Mouse (Mus musculus): ENCODE data around the gene Zfp462. TPM values are rescaled to one million over a fixed set of nuclear protein-coding genes. Genes with fewer than 3 reads are reported as not detected.
A peak's percentile ranks its signal among the peaks of the same experiment; 100 is the strongest.

Zfp462 gene
- polyA plus RNA-seq, 1 experiment from 2014 or later, result 21.0 TPM

- Histone ChIP-seq H3K27ac (replicated peaks) (no peak overlapping the region), H3K36me3 (peaks cover 30% of the 10 kb centered on the region), H3K4me2 (replicated peaks) (no peak overlapping the region), H3K9me3 (no peaks in the 10 kb centered on the region), H3K4me3 (no peak overlapping the region), H3K4me1 (0 out of 2 replicates have a peak, but pooled peaks cover 10% of the 10 kb centered on the region), H3K27me3 (no peaks in the 10 kb centered on the region), H3K9ac (replicated peaks) (no peak overlapping the region)
- WGBS, result 91% methylated on average over 6 of the region's 6 CpGs
- ATAC-seq (replicated peaks), result no peak
Measured at GRCm38 (mm10) chr4:55033452-55033851, 88.6 kb downstream of the Zfp462 start.

GRCm38 (mm10) chr4:55038139-55038538 is 93.3 kb downstream of the Zfp462 start:
- H3K9me3 ChIP-seq, result no peaks in the 10 kb centered on the region
- H3K36me3 ChIP-seq, result peaks cover 33% of the 10 kb centered on the region
- WGBS, result 97% methylated on average over 6 of the region's 6 CpGs
- peaks cover 20% of the 10 kb centered on the region for H3K4me1 ChIP-seq
- no peak for ATAC-seq (replicated peaks)
- no peak overlapping the region for H3K4me2 ChIP-seq (replicated peaks)
- no peak overlapping the region for H3K27ac ChIP-seq (replicated peaks)
- H3K27me3 ChIP-seq, result no peaks in the 10 kb centered on the region
- H3K4me3 ChIP-seq, result no peak overlapping the region
- H3K9ac ChIP-seq (replicated peaks), result no peak overlapping the region

GRCm38 (mm10) chr4:55040258-55040964 is 95.6 kb downstream of the Zfp462 start:
- no peak for ATAC-seq (replicated peaks)
- H3K4me3 ChIP-seq, result no peak overlapping the region
- peaks cover 30% of the 10 kb centered on the region for H3K36me3 ChIP-seq
- H3K27ac ChIP-seq (replicated peaks), result peak overlapping the region; percentile 12; the same call in 1 of the 2 replicates
- no peaks in the 10 kb centered on the region for H3K9me3 ChIP-seq
- H3K4me2 ChIP-seq (replicated peaks), result no peak overlapping the region
- H3K9ac ChIP-seq (replicated peaks), result no peak overlapping the region
- 54% methylated on average over 8 of the region's 8 CpGs for WGBS
- no peaks in the 10 kb centered on the region for H3K27me3 ChIP-seq
- H3K4me1 ChIP-seq, result peaks cover 15% of the 10 kb centered on the region

- 79% methylated on average over 6 of the region's 6 CpGs for WGBS
- H3K4me3 ChIP-seq, result no peak overlapping the region
- 0 out of 2 replicates have a peak overlapping the region, but pooled peaks have one; percentile 12 for H3K27ac ChIP-seq (replicated peaks)
- H3K9me3 ChIP-seq, result no peaks in the 10 kb centered on the region
- H3K9ac ChIP-seq (replicated peaks), result no peak overlapping the region
- H3K27me3 ChIP-seq, result no peaks in the 10 kb centered on the region
- H3K4me1 ChIP-seq, result peaks cover 15% of the 10 kb centered on the region
- H3K36me3 ChIP-seq, result peaks cover 28% of the 10 kb centered on the region
- no peak overlapping the region for H3K4me2 ChIP-seq (replicated peaks)
- no peak for ATAC-seq (replicated peaks)
Measured at GRCm38 (mm10) chr4:55041106-55041730, 96.4 kb downstream of the Zfp462 start.

GRCm38 (mm10) chr4:55042573-55042972 is 97.7 kb downstream of the Zfp462 start:
- Histone ChIP-seq H3K4me2 (replicated peaks) (no peak overlapping the region), H3K36me3 (peaks cover 20% of the 10 kb centered on the region), H3K27me3 (no peaks in the 10 kb centered on the region), H3K9ac (replicated peaks) (no peak overlapping the region), H3K4me1 (peaks cover 15% of the 10 kb centered on the region), H3K4me3 (no peak overlapping the region), H3K9me3 (no peaks in the 10 kb centered on the region), H3K27ac (replicated peaks) (0 out of 2 replicates have a peak overlapping the region, but pooled peaks have one; percentile 4)
- WGBS, result 48% methylated on average over 4 of the region's 4 CpGs
- no peak for ATAC-seq (replicated peaks)

GRCm38 (mm10) chr4:55047266-55047665 is 102.4 kb downstream of the Zfp462 start:
- 86% methylated on average over 7 of the region's 7 CpGs for WGBS
- H3K27me3 ChIP-seq, result no peaks in the 10 kb centered on the region
- no peak overlapping the region for H3K27ac ChIP-seq (replicated peaks)
- H3K4me2 ChIP-seq (replicated peaks), result no peak overlapping the region
- H3K36me3 ChIP-seq, result peaks cover 37% of the 10 kb centered on the region
- H3K4me3 ChIP-seq, result no peak overlapping the region
- H3K4me1 ChIP-seq, result peaks cover 13% of the 10 kb centered on the region; the same call in 1 of the 2 replicates
- ATAC-seq (replicated peaks), result no peak
- H3K9me3 ChIP-seq, result no peaks in the 10 kb centered on the region
- no peak overlapping the region for H3K9ac ChIP-seq (replicated peaks)

- ATAC-seq (replicated peaks), result peak; percentile 37; the same call in 1 of the 2 replicates
- H3K9ac ChIP-seq (replicated peaks), result no peak overlapping the region
Measured at GRCm38 (mm10) chr4:55049938-55050610, 105.2 kb downstream of the Zfp462 start.

GRCm38 (mm10) chr4:55051345-55051744 is 106.5 kb downstream of the Zfp462 start:
- Histone ChIP-seq H3K9ac (replicated peaks) (no peak overlapping the region), H3K4me2 (replicated peaks) (no peak overlapping the region), H3K27me3 (no peaks in the 10 kb centered on the region), H3K27ac (replicated peaks) (no peak overlapping the region), H3K9me3 (no peaks in the 10 kb centered on the region), H3K4me1 (peaks cover 20% of the 10 kb centered on the region; the same call in 1 of the 2 replicates), H3K4me3 (no peak overlapping the region), H3K36me3 (peaks cover 58% of the 10 kb centered on the region)
- ATAC-seq (replicated peaks), result no peak
- WGBS, result 94% methylated on average over 4 of the region's 4 CpGs

More at GRCm38 (mm10) chr4:55049938-55050610, 105.2 kb downstream of the Zfp462 start:
- H3K36me3 ChIP-seq, result peaks cover 49% of the 10 kb centered on the region
- no peak overlapping the region for H3K4me2 ChIP-seq (replicated peaks)
- H3K27me3 ChIP-seq, result no peaks in the 10 kb centered on the region
- H3K9me3 ChIP-seq, result no peaks in the 10 kb centered on the region
- WGBS, result 64% methylated on average over 16 of the region's 16 CpGs
- H3K4me3 ChIP-seq, result no peak overlapping the region
- H3K27ac ChIP-seq (replicated peaks), result peak overlapping the region; percentile 69
- H3K4me1 ChIP-seq, result peaks cover 20% of the 10 kb centered on the region; the same call in 1 of the 2 replicates

- peaks cover 23% of the 10 kb centered on the region; the same call in 1 of the 2 replicates for H3K4me1 ChIP-seq
Measured at GRCm38 (mm10) chr4:55052686-55053085, 107.8 kb downstream of the Zfp462 start.

GRCm38 (mm10) chr4:55057666-55058455 is 113.0 kb downstream of the Zfp462 start:
- H3K4me1 ChIP-seq, result peaks cover 11% of the 10 kb centered on the region; the same call in 1 of the 2 replicates
- no peaks in the 10 kb centered on the region for H3K27me3 ChIP-seq
- no peak for ATAC-seq (replicated peaks)
- H3K27ac ChIP-seq (replicated peaks), result 0 out of 2 replicates have a peak overlapping the region, but pooled peaks have one; percentile 27
- no peaks in the 10 kb centered on the region for H3K9me3 ChIP-seq
- 73% methylated on average over 10 of the region's 10 CpGs for WGBS
- no peak overlapping the region for H3K4me3 ChIP-seq
- no peak overlapping the region for H3K9ac ChIP-seq (replicated peaks)
- H3K4me2 ChIP-seq (replicated peaks), result no peak overlapping the region
- H3K36me3 ChIP-seq, result peaks cover 64% of the 10 kb centered on the region

More at GRCm38 (mm10) chr4:55052686-55053085, 107.8 kb downstream of the Zfp462 start:
- Histone ChIP-seq H3K36me3 (peaks cover 63% of the 10 kb centered on the region), H3K4me2 (replicated peaks) (no peak overlapping the region), H3K9ac (replicated peaks) (no peak overlapping the region), H3K9me3 (no peaks in the 10 kb centered on the region), H3K27me3 (no peaks in the 10 kb centered on the region), H3K4me3 (no peak overlapping the region), H3K27ac (replicated peaks) (peak overlapping the region; percentile 29)
- ATAC-seq (replicated peaks), result no peak
- WGBS, result 70% methylated on average over 10 of the region's 10 CpGs

- H3K4me3 ChIP-seq, result no peak overlapping the region
- no peak for ATAC-seq (replicated peaks)
- 0 out of 2 replicates have a peak overlapping the region, but pooled peaks have one; percentile 6 for H3K27ac ChIP-seq (replicated peaks)
- peaks cover 60% of the 10 kb centered on the region for H3K36me3 ChIP-seq
- WGBS, result 70% methylated on average over 5 of the region's 5 CpGs
- no peaks in the 10 kb centered on the region for H3K27me3 ChIP-seq
- peaks cover 10% of the 10 kb centered on the region; the same call in 1 of the 2 replicates for H3K4me1 ChIP-seq
- H3K9me3 ChIP-seq, result no peaks in the 10 kb centered on the region
- no peak overlapping the region for H3K9ac ChIP-seq (replicated peaks)
- no peak overlapping the region for H3K4me2 ChIP-seq (replicated peaks)
Measured at GRCm38 (mm10) chr4:55058901-55059300, 114.1 kb downstream of the Zfp462 start.

Measured in forebrain, embryonic 15.5 days (tissue).